28 mouse cellular contexts compared by ENCODE assay signal in genomic region chr5:76302009-76302408, GRCm38 (mm10). TPM values are rescaled to one million over a fixed set of nuclear protein-coding genes. Genes with fewer than 3 reads are reported as not detected.
DNase-seq lines count a peak whose midpoint lies in the region; ATAC-seq and TF ChIP-seq lines count a peak whose summit lies in the region.
"Had no signal": no experiment of that assay in that cellular context is flagged by ENCODE, and none has a peak within 500 bp of the region (broad histone marks: within the 10 kb centered on the region; RNA-seq: fewer than 3 reads in every experiment).

No protein-coding gene starts in this region.

- no peak overlapping the region for H3K4me3 ChIP-seq in intestine, postnatal 0 days (ENCODE audit: low read depth, low read length)
- H3K4me3 ChIP-seq in intestine, embryonic 16.5 days (ENCODE audit: low read length) = no peak overlapping the region
- H3K4me3 ChIP-seq in lung, embryonic 16.5 days (ENCODE audit: low read length) = no peak overlapping the region
- H3K4me3 ChIP-seq in lung, adult 2 months (replicated peaks; ENCODE audit: extremely low read depth, low read depth, low read length) = no peak overlapping the region
- H3K4me3 ChIP-seq: heart, embryonic 12.5 days; hindbrain, embryonic 12.5 days; kidney, embryonic 15.5 days; midbrain, embryonic 12.5 days had no signal

- no peak overlapping the region for H3K9ac ChIP-seq in intestine, postnatal 0 days (ENCODE audit: low read depth, low read length)
- H3K9ac ChIP-seq in intestine, embryonic 16.5 days (ENCODE audit: low read depth, low read length) = no peak overlapping the region
- H3K9ac ChIP-seq in lung, embryonic 16.5 days (ENCODE audit: low read length) = no peak overlapping the region
- H3K9ac ChIP-seq: heart, embryonic 12.5 days; hindbrain, embryonic 12.5 days; kidney, embryonic 15.5 days; midbrain, embryonic 12.5 days had no signal

- H3K4me2 ChIP-seq in intestine, postnatal 0 days (replicated peaks; ENCODE audit: low read depth) = no peak overlapping the region
- no peak overlapping the region for H3K4me2 ChIP-seq in intestine, embryonic 16.5 days (ENCODE audit: low read depth, low read length)
- peak overlapping the region; percentile 1; the same call in 1 of the 2 replicates for H3K4me2 ChIP-seq in lung, embryonic 16.5 days (ENCODE audit: low read depth, low read length)
- H3K4me2 ChIP-seq: heart, embryonic 12.5 days; hindbrain, embryonic 12.5 days; kidney, embryonic 15.5 days; liver, embryonic 11.5 days; midbrain, embryonic 12.5 days had no signal

- H3K4me1 ChIP-seq in intestine, postnatal 0 days (replicated peaks; ENCODE audit: control insufficient read depth, insufficient read depth, low read length) = peaks cover 2% of the 10 kb centered on the region
- peaks cover 12% of the 10 kb centered on the region for H3K4me1 ChIP-seq in intestine, embryonic 16.5 days (ENCODE audit: control insufficient read depth, insufficient read depth, low read length)
- H3K4me1 ChIP-seq in lung, embryonic 16.5 days (replicated peaks; ENCODE audit: control insufficient read depth, insufficient read depth, low read length) = peaks cover 13% of the 10 kb centered on the region; the same call in 1 of the 2 replicates
- H3K4me1 ChIP-seq in lung, adult 2 months (ENCODE audit: control insufficient read depth, insufficient read depth, low read length) = peaks cover 5% of the 10 kb centered on the region

- no peak overlapping the region for H3K27ac ChIP-seq in intestine, postnatal 0 days (ENCODE audit: low read depth, low read length)
- H3K27ac ChIP-seq in intestine, embryonic 16.5 days (ENCODE audit: low read length) = no peak overlapping the region
- H3K27ac ChIP-seq in lung, embryonic 16.5 days (ENCODE audit: low read length) = no peak overlapping the region
- H3K27ac ChIP-seq: hindbrain, embryonic 12.5 days; kidney, embryonic 15.5 days; midbrain, embryonic 12.5 days had no signal

- WGBS in intestine, postnatal 0 days = 70% methylated on average over 2 of the region's 2 CpGs
- 83% methylated on average over 2 of the region's 2 CpGs for WGBS in intestine, embryonic 16.5 days
- WGBS in lung, embryonic 16.5 days = 72% methylated on average over 2 of the region's 2 CpGs
- WGBS in lung, adult 2 months = 71% methylated on average over 2 of the region's 2 CpGs

- DNase-seq in lung, adult 2 months = no peak
- DNase-seq in 3T3-L1 (ENCODE audit: low read depth, low spot score) (peak; percentile 33), MN1 (ENCODE audit: low spot score) (peak; percentile 9)
- DNase-seq in ovary, postnatal 14 days (ENCODE audit: low spot score) = no peak
- DNase-seq: adrenal gland, postnatal 14 days; cerebellum, adult 2 months; gastrocnemius, postnatal 14 days; heart, adult 11 months; heart, postnatal 14 days; lung, adult 18-20 months; thymus, adult 2 months; thymus, postnatal 4 days had no signal

- no peaks in the 10 kb centered on the region for H3K36me3 ChIP-seq in intestine, postnatal 0 days (ENCODE audit: control insufficient read depth, insufficient read depth)
- no peaks in the 10 kb centered on the region for H3K36me3 ChIP-seq in intestine, embryonic 16.5 days (ENCODE audit: control insufficient read depth, insufficient read depth, low read length)
- no peaks in the 10 kb centered on the region for H3K36me3 ChIP-seq in lung, embryonic 16.5 days (ENCODE audit: control insufficient read depth, insufficient read depth, low read length)
- H3K36me3 ChIP-seq: heart, embryonic 12.5 days; hindbrain, embryonic 12.5 days; kidney, embryonic 15.5 days; midbrain, embryonic 12.5 days had no signal

- H3K9me3 ChIP-seq in intestine, postnatal 0 days (ENCODE audit: control insufficient read depth) = no peaks in the 10 kb centered on the region
- H3K9me3 ChIP-seq in intestine, embryonic 16.5 days (ENCODE audit: control insufficient read depth, low read length) = no peaks in the 10 kb centered on the region
- no peaks in the 10 kb centered on the region for H3K9me3 ChIP-seq in lung, embryonic 16.5 days (ENCODE audit: control insufficient read depth, low read length)
- H3K9me3 ChIP-seq: heart, embryonic 12.5 days; hindbrain, embryonic 12.5 days; kidney, embryonic 15.5 days; midbrain, embryonic 12.5 days had no signal

- no peaks in the 10 kb centered on the region for H3K27me3 ChIP-seq in intestine, postnatal 0 days (replicated peaks; ENCODE audit: control insufficient read depth, insufficient read depth, low read length)
- no peaks in the 10 kb centered on the region for H3K27me3 ChIP-seq in intestine, embryonic 16.5 days (replicated peaks; ENCODE audit: control insufficient read depth, insufficient read depth, low read length)
- H3K27me3 ChIP-seq in lung, embryonic 16.5 days (ENCODE audit: control insufficient read depth, insufficient read depth, low read depth, low read length) = no peaks in the 10 kb centered on the region
- H3K27me3 ChIP-seq: heart, embryonic 12.5 days; hindbrain, embryonic 12.5 days; kidney, embryonic 15.5 days; midbrain, embryonic 12.5 days had no signal

- TF ChIP-seq POLR2A in lung, adult 2 months (IDR thresholded peaks at IDR 0.05; ENCODE audit: borderline replicate concordance, extremely low read depth, low read depth, low read length) = no peak

- TF ChIP-seq CTCF in intestine, postnatal 0 days (IDR thresholded peaks at IDR 0.05; ENCODE audit: low read depth) = peak; percentile 20; the same call in 1 of the 2 replicates
- no peak for TF ChIP-seq CTCF in lung, adult 2 months (IDR thresholded peaks at IDR 0.05; ENCODE audit: insufficient read depth, low read length)

- ATAC-seq in intestine, postnatal 0 days = no peak
- ATAC-seq in intestine, embryonic 16.5 days = no peak
- no peak for ATAC-seq in lung, embryonic 16.5 days (ENCODE audit: low read depth)
- ATAC-seq: forebrain, embryonic 16.5 days had no signal

RNA-seq across cellular contexts. Expression of gene Clock, which starts 2.6 kb away (rescaled TPM):
- polyA plus RNA-seq in intestine, postnatal 0 days (2015; fragmentation: Nextera tagmentation; extraction: Ambion mirVana) = 8.2 and 10.5 TPM in 2 replicates
- polyA plus RNA-seq in intestine, embryonic 16.5 days (2015; fragmentation: Nextera tagmentation; extraction: Ambion mirVana) = 10.5 and 10.9 TPM in 2 replicates
- polyA plus RNA-seq in lung, embryonic 16.5 days (2015; fragmentation: Nextera tagmentation; extraction: Ambion mirVana) = 13.9 and 14.9 TPM in 2 replicates
- polyA plus RNA-seq in lung, adult 2 months (2012; rRNA removed) = 13.5 and 16.8 TPM in 2 replicates

RNA-seq across cellular contexts. Expression of gene Pdcl2, which starts 28.9 kb away (rescaled TPM):
- polyA plus RNA-seq in intestine, postnatal 0 days (2015; fragmentation: Nextera tagmentation; extraction: Ambion mirVana) = not detected in 2 replicates
- polyA plus RNA-seq in intestine, embryonic 16.5 days (2015; fragmentation: Nextera tagmentation; extraction: Ambion mirVana) = not detected in 2 replicates
- not detected in 2 replicates for polyA plus RNA-seq in lung, embryonic 16.5 days (2015; fragmentation: Nextera tagmentation; extraction: Ambion mirVana)
- polyA plus RNA-seq in lung, adult 2 months (2012; rRNA removed) = not detected in 2 replicates
- polyA plus RNA-seq: cerebellum, adult 2 months; embryonic facial prominence, embryonic 14.5 days; forebrain, embryonic 16.5 days; heart, embryonic 12.5 days; hindbrain, embryonic 12.5 days; intestine, embryonic 14.5 days; kidney, embryonic 15.5 days; large intestine, adult 2 months; limb, embryonic 11.5 days; liver, embryonic 11.5 days; midbrain, embryonic 12.5 days; myocyte; small intestine, adult 2 months; stomach, embryonic 16.5 days; thymus, adult 2 months had no signal

Comparison
In these comparisons a context has a peak if more than half of its experiments do, and no peak if none do; other contexts are left out.
1. DNase-seq: peak in 3T3-L1 (single experiment) and MN1 (single experiment); none in lung, adult 2 months (single experiment) and ovary, postnatal 14 days (single experiment).